Mouse (Mus musculus) heart, postnatal 0 days (tissue): Measurements from ENCODE around the gene Mrpl23.
A peak's percentile ranks its signal among the peaks of the same experiment; 100 is the strongest.

Experiments used
- CTCF ChIP-seq: IDR thresholded peaks from 2 replicates; pipeline ENCODE4 v1.5.1; 2016; ENCODE audit warnings: antibody characterized with exemption, control low read depth, low read depth
- EP300 ChIP-seq: IDR thresholded peaks from 2 replicates; pipeline ENCODE4 v1.6.1; 2016; ENCODE audit warnings: antibody characterized with exemption, low read depth

DNA sequence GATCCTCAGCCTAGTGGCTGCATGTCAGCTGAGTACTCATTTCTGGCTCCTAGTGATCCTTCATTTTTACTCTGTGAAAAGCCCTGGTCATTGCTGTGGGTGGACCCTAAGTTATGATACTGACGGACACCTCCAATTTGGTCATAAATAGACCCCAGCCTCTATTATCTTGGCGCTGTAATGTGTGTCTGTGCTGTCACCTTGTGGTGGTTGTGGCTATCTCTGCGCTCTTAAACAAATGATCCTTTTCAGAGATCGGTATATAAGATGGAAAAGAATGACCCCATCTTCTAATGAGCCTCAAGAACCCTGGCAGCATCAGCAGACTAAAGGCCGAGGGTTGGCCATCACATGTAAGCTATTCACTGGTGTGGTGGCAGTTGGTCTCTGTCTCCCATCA is 46.6 kb downstream of the Mrpl23 start:
- TF ChIP-seq CTCF, result peak; percentile 21; the same call in 1 of the 2 replicates
- no peak for TF ChIP-seq EP300
